In genomic region chr2:150362113-150362877, GRCm38 (mm10) we compare ENCODE assay signal across 8 mouse cellular contexts. TPM values are rescaled to one million over a fixed set of nuclear protein-coding genes. Genes with fewer than 3 reads are reported as not detected.
DNase-seq lines count a peak whose midpoint lies in the region; ATAC-seq lines count a peak whose summit lies in the region.
"Not testable (repeated sequence)": the region's sequence is repeated elsewhere in the genome, so short reads cannot be mapped to it uniquely, and the experiment has no call there.

3300002I08Rik (minus strand) TSS chr2:150362765.

- not testable (repeated sequence) for H3K27me3 ChIP-seq in forebrain, embryonic 12.5 days; heart, embryonic 16.5 days (ENCODE audit: control insufficient read depth, insufficient read depth, low read length); liver, embryonic 13.5 days; stomach, embryonic 14.5 days (ENCODE audit: control insufficient read depth, insufficient read depth, low read length)

- peak within 1 kb of the TSS; percentile 88 for H3K27ac ChIP-seq in forebrain, embryonic 12.5 days
- H3K27ac ChIP-seq in heart, embryonic 16.5 days (ENCODE audit: low read length): peak within 1 kb of the TSS; percentile 86
- not testable (repeated sequence) for H3K27ac ChIP-seq in liver, embryonic 13.5 days
- H3K27ac ChIP-seq in stomach, embryonic 14.5 days (ENCODE audit: low read length): peak within 1 kb of the TSS; percentile 60; the same call in 1 of the 2 replicates

- H3K36me3 ChIP-seq in forebrain, embryonic 12.5 days (replicated peaks); heart, embryonic 16.5 days (ENCODE audit: control insufficient read depth, insufficient read depth); liver, embryonic 13.5 days; stomach, embryonic 14.5 days (ENCODE audit: control insufficient read depth, insufficient read depth, low read length): not testable (repeated sequence)

- 6% methylated on average over 17 of the region's 17 CpGs for WGBS in forebrain, embryonic 12.5 days
- WGBS in heart, embryonic 16.5 days: 1% methylated on average over 16 of the region's 17 CpGs
- WGBS in liver, embryonic 13.5 days (ENCODE audit: insufficient replicate concordance): 7% methylated on average over 17 of the region's 17 CpGs
- WGBS in stomach, embryonic 14.5 days: under 1% methylated on average over 15 of the region's 17 CpGs

- DNase-seq in CD8-positive naive resting alpha-beta T cell, adult 2 months (ENCODE audit: low read depth in 2 of 2, low spot score in 2 of 2): peak; percentile 36 to 57
- DNase-seq in c-Kit-positive CD71-positive TER-119-negative erythroid progenitor cells, embryonic 14.5 days (ENCODE audit: low read depth): peak; percentile 68
- DNase-seq in kidney, postnatal 25 days: peak; percentile 94
- peak; percentile 58 for DNase-seq in liver, embryonic 13.5 days
- DNase-seq in natural killer cell, adult 2 months (ENCODE audit: low spot score in 2 of 2): peak; percentile 40 to 51

- peak within 1 kb of the TSS; percentile 73 for H3K9ac ChIP-seq in forebrain, embryonic 12.5 days
- peak within 1 kb of the TSS; percentile 85 for H3K9ac ChIP-seq in heart, embryonic 16.5 days (ENCODE audit: low read length)
- peak within 1 kb of the TSS; percentile 64 for H3K9ac ChIP-seq in liver, embryonic 13.5 days
- peak within 1 kb of the TSS; percentile 29 for H3K9ac ChIP-seq in stomach, embryonic 14.5 days (replicated peaks; ENCODE audit: low read depth, low read length)

- peak within 1 kb of the TSS; percentile 60 for H3K4me3 ChIP-seq in forebrain, embryonic 12.5 days (replicated peaks)
- H3K4me3 ChIP-seq in heart, embryonic 16.5 days (ENCODE audit: low read length): peak within 1 kb of the TSS; percentile 85
- H3K4me3 ChIP-seq in liver, embryonic 13.5 days (replicated peaks): peak within 1 kb of the TSS; percentile 63
- H3K4me3 ChIP-seq in stomach, embryonic 14.5 days (ENCODE audit: low read depth, low read length): peak within 1 kb of the TSS; percentile 37

- not testable (repeated sequence) for H3K4me1 ChIP-seq in forebrain, embryonic 12.5 days; heart, embryonic 16.5 days (ENCODE audit: control insufficient read depth, insufficient read depth, low read length); liver, embryonic 13.5 days (replicated peaks); stomach, embryonic 14.5 days (ENCODE audit: control insufficient read depth, insufficient read depth, low read length)

- peak; percentile 99 for ATAC-seq in forebrain, embryonic 12.5 days (ENCODE audit: low FRiP score)
- ATAC-seq in heart, embryonic 16.5 days (replicated peaks; ENCODE audit: extremely low read depth, insufficient read depth, low FRiP score): peak; percentile 97
- ATAC-seq in liver, embryonic 13.5 days (ENCODE audit: low read depth): peak; percentile 99
- ATAC-seq in stomach, embryonic 14.5 days (ENCODE audit: insufficient number of reproducible peaks, insufficient read depth, low FRiP score, low read depth): peak; percentile 99

- H3K9me3 ChIP-seq in forebrain, embryonic 12.5 days; heart, embryonic 16.5 days (replicated peaks; ENCODE audit: control insufficient read depth, low read length); liver, embryonic 13.5 days (replicated peaks); stomach, embryonic 14.5 days (ENCODE audit: control insufficient read depth, low read depth, low read length): not testable (repeated sequence)

- H3K4me2 ChIP-seq in forebrain, embryonic 12.5 days: peak within 1 kb of the TSS; percentile 47
- peak within 1 kb of the TSS; percentile 69 for H3K4me2 ChIP-seq in heart, embryonic 16.5 days (ENCODE audit: low read depth, low read length)
- H3K4me2 ChIP-seq in liver, embryonic 13.5 days: peak within 1 kb of the TSS; percentile 58
- peak within 1 kb of the TSS; percentile 44 for H3K4me2 ChIP-seq in stomach, embryonic 14.5 days (replicated peaks; ENCODE audit: low read depth, low read length)

RNA-seq across cellular contexts. Expression of gene 3300002I08Rik, which starts in this region (rescaled TPM):
- polyA plus RNA-seq in forebrain, embryonic 12.5 days (2016; fragmentation: Nextera tagmentation; extraction: Ambion mirVana): 12.2 and 13.1 TPM in 2 replicates
- polyA plus RNA-seq in heart, embryonic 16.5 days (2015; fragmentation: Nextera tagmentation; extraction: Ambion mirVana): 3.9 and 4.9 TPM in 2 replicates
- 0.98 and 1.3 TPM in 2 replicates for polyA plus RNA-seq in liver, embryonic 13.5 days (2015; fragmentation: Nextera tagmentation; extraction: Ambion mirVana)
- polyA plus RNA-seq in stomach, embryonic 14.5 days (2014; fragmentation: Nextera tagmentation; extraction: Ambion mirVana): 10.0 and 12.2 TPM in 2 replicates

Comparison
In these comparisons a context has a peak if more than half of its experiments do, and no peak if none do; other contexts are left out.
1. H3K9ac ChIP-seq: peak in every context shown above with its lines; median percentile 85 in heart, embryonic 16.5 days; 73 in forebrain, embryonic 12.5 days; 64 in liver, embryonic 13.5 days; 29 in stomach, embryonic 14.5 days.